Mouse (Mus musculus) T-helper 1 cell (primary cell): ENCODE data around the gene Pcp4.
"Not testable (repeated sequence)": the region's sequence is repeated elsewhere in the genome, so short reads cannot be mapped to it uniquely, and the experiment has no call there.

ENCODE experiments used
- in situ Hi-C: fragments of 300-600 bp; cut with MboI, MseI; formaldehyde crosslinking; loops from one replicate; pipeline ENCODE4 v1.15.1; 2025; ENCODE audit warnings: high pct_unique_total_duplicates

Pcp4 gene

GRCm38 (mm10) chr16:96467445-96467844 is at the start of gene Pcp4:
Pcp4 (plus strand) TSS chr16:96467606.
- in situ Hi-C loops: no loop called here

GRCm38 (mm10) chr16:96425044-96425443 is 42.4 kb upstream of the Pcp4 start:
- in situ Hi-C loops: no loop called here

GRCm38 (mm10) chr16:96426671-96427070 is 40.7 kb upstream of the Pcp4 start:
- in situ Hi-C loops: no loop called here

GRCm38 (mm10) chr16:96429046-96429445 is 38.4 kb upstream of the Pcp4 start:
- in situ Hi-C loops: no loop called here

GRCm38 (mm10) chr16:96433266-96433665 is 34.1 kb upstream of the Pcp4 start:
- in situ Hi-C loops: no loop called here

- in situ Hi-C loops: no loop called here
Measured at GRCm38 (mm10) chr16:96434024-96434785, 33.2 kb upstream of the Pcp4 start.

GRCm38 (mm10) chr16:96438946-96439345 is 28.5 kb upstream of the Pcp4 start:
- in situ Hi-C loops: no loop called here

- in situ Hi-C loops: no loop called here
Measured at GRCm38 (mm10) chr16:96439682-96440081, 27.7 kb upstream of the Pcp4 start.

GRCm38 (mm10) chr16:96440871-96441270 is 26.5 kb upstream of the Pcp4 start:
- in situ Hi-C loops: no loop called here

GRCm38 (mm10) chr16:96441826-96442225 is 25.6 kb upstream of the Pcp4 start:
- in situ Hi-C loops: no loop called here

GRCm38 (mm10) chr16:96443468-96443867 is 23.9 kb upstream of the Pcp4 start, which contains the start of gene Itgb2l:
Itgb2l (minus strand) TSS chr16:96443619.
- in situ Hi-C loops: no loop called here

GRCm38 (mm10) chr16:96450871-96451270 is 16.5 kb upstream of the Pcp4 start:
- in situ Hi-C loops: not testable (repeated sequence)

GRCm38 (mm10) chr16:96454086-96454485 is 13.3 kb upstream of the Pcp4 start:
- in situ Hi-C loops: no loop called here

GRCm38 (mm10) chr16:96457612-96458011 is 9.8 kb upstream of the Pcp4 start:
- in situ Hi-C loops: no loop called here

- in situ Hi-C loops: no loop called here
Measured at GRCm38 (mm10) chr16:96459356-96459755, 8.1 kb upstream of the Pcp4 start.

- in situ Hi-C loops: no loop called here
Measured at GRCm38 (mm10) chr16:96460788-96461187, 6.6 kb upstream of the Pcp4 start.

GRCm38 (mm10) chr16:96468011-96468410 is 605 bp downstream of the Pcp4 start:
- in situ Hi-C loops: no loop called here

GRCm38 (mm10) chr16:96468698-96469097 is 1.3 kb downstream of the Pcp4 start:
- in situ Hi-C loops: no loop called here

GRCm38 (mm10) chr16:96469640-96470039 is 2.2 kb downstream of the Pcp4 start:
- in situ Hi-C loops: no loop called here

- in situ Hi-C loops: no loop called here
Measured at GRCm38 (mm10) chr16:96472361-96472760, 5.0 kb downstream of the Pcp4 start.

- in situ Hi-C loops: no loop called here
Measured at GRCm38 (mm10) chr16:96472816-96473215, 5.4 kb downstream of the Pcp4 start.

GRCm38 (mm10) chr16:96474185-96474584 is 6.8 kb downstream of the Pcp4 start:
- in situ Hi-C loops: no loop called here

GRCm38 (mm10) chr16:96481791-96482190 is 14.4 kb downstream of the Pcp4 start:
- in situ Hi-C loops: no loop called here
